16 mouse cellular contexts compared by ENCODE assay signal in the genomic region with DNA sequence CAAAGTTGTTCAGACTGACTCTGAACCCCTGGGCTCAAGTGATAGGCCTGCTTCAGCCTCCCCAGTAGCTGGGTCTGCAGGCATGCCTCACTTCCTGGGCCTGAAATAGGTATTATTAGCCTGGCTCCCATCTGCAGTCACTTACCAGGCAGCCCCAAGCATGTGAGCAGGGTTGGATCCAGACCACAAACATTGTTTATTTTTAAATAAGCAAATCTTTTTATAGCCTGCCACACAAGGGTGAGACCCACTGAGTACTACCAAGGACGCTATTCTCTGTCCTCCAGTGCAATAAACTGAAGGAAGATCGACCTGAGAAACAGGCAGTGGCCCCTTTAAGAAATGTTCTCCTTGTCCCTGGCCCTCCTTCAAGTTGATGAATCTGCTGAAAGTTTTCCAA. TPM values are rescaled to one million over a fixed set of nuclear protein-coding genes. Genes with fewer than 3 reads are reported as not detected.
DNase-seq lines count a peak whose midpoint lies in the region; ATAC-seq and TF ChIP-seq lines count a peak whose summit lies in the region.
"Had no signal": no experiment of that assay in that cellular context is flagged by ENCODE, and none has a peak within 500 bp of the region (broad histone marks: within the 10 kb centered on the region; RNA-seq: fewer than 3 reads in every experiment).

No protein-coding gene starts in this region.

- H3K4me3 ChIP-seq in heart, adult 2 months, result no peak overlapping the region
- no peak overlapping the region for H3K4me3 ChIP-seq in liver, embryonic 11.5 days (ENCODE audit: low read depth, low read length)
- no peak overlapping the region for H3K4me3 ChIP-seq in liver, postnatal 0 days (ENCODE audit: low read depth, low read length)
- no peak overlapping the region for H3K4me3 ChIP-seq in embryonic facial prominence, embryonic 15.5 days (replicated peaks)
- no peak overlapping the region for H3K4me3 ChIP-seq in forebrain, embryonic 16.5 days (replicated peaks; ENCODE audit: low read length)
- H3K4me3 ChIP-seq: forebrain, embryonic 12.5 days had no signal

- no peak for DNase-seq in heart, adult 2 months
- no peak for DNase-seq in heart, adult 9 months (ENCODE audit: low spot score in 2 of 2)
- no peak for DNase-seq in liver, embryonic 11.5 days (ENCODE audit: low spot score)
- no peak for DNase-seq in liver, postnatal 0 days
- peak; percentile 53 for DNase-seq in lung, postnatal 36 days
- DNase-seq in spleen, adult 18-20 months, result no peak
- DNase-seq: adrenal gland, adult 8-10 months; embryo, embryonic 11 days; gastrocnemius, postnatal 36 days; right cerebral cortex, postnatal 4 days; thymus, postnatal 25 days had no signal

- intact Hi-C loops in heart, adult 2 months (cut with DNase I), result no loop called here

- no peaks in the 10 kb centered on the region for H3K27me3 ChIP-seq in heart, adult 2 months (ENCODE audit: control insufficient read depth, insufficient read depth, low read length)
- no peaks in the 10 kb centered on the region for H3K27me3 ChIP-seq in liver, embryonic 11.5 days (replicated peaks; ENCODE audit: control insufficient read depth, insufficient read depth, low read length)
- H3K27me3 ChIP-seq in liver, postnatal 0 days (ENCODE audit: insufficient read depth, low read length), result no peaks in the 10 kb centered on the region
- H3K27me3 ChIP-seq in embryonic facial prominence, embryonic 15.5 days, result no peaks in the 10 kb centered on the region
- H3K27me3 ChIP-seq in forebrain, embryonic 16.5 days (replicated peaks; ENCODE audit: control insufficient read depth, insufficient read depth, low read length), result no peaks in the 10 kb centered on the region
- H3K27me3 ChIP-seq: forebrain, embryonic 12.5 days had no signal

- 32% methylated on average over 2 of the region's 2 CpGs for WGBS in heart, adult 2 months
- 61% methylated on average over 2 of the region's 2 CpGs for WGBS in liver, embryonic 11.5 days
- 44% methylated on average over 2 of the region's 2 CpGs for WGBS in liver, postnatal 0 days (ENCODE audit: insufficient replicate concordance)
- WGBS in embryonic facial prominence, embryonic 15.5 days, result 33% methylated on average over 2 of the region's 2 CpGs
- WGBS in forebrain, embryonic 16.5 days, result 75% methylated on average over 2 of the region's 2 CpGs

- TF ChIP-seq POLR2A in heart, adult 2 months (IDR thresholded peaks at IDR 0.05; ENCODE audit: insufficient read depth, low read depth, low read length), result no peak

- H3K9ac ChIP-seq in heart, adult 2 months (ENCODE audit: low read depth, low read length), result no peak overlapping the region
- no peak overlapping the region for H3K9ac ChIP-seq in liver, embryonic 11.5 days (ENCODE audit: low read depth, low read length)
- H3K9ac ChIP-seq in liver, postnatal 0 days (replicated peaks), result no peak overlapping the region
- H3K9ac ChIP-seq in embryonic facial prominence, embryonic 15.5 days, result no peak overlapping the region
- no peak overlapping the region for H3K9ac ChIP-seq in forebrain, embryonic 16.5 days (replicated peaks; ENCODE audit: low read depth, low read length)
- H3K9ac ChIP-seq: forebrain, embryonic 12.5 days; liver, embryonic 14.5 days had no signal

- H3K79me2 ChIP-seq in heart, adult 2 months (replicated peaks; ENCODE audit: control insufficient read depth, insufficient read depth, low read length), result peaks cover 1% of the 10 kb centered on the region; the same call in 1 of the 2 replicates

- peak overlapping the region; percentile 19; the same call in 1 of the 2 replicates for H3K4me2 ChIP-seq in liver, embryonic 11.5 days
- H3K4me2 ChIP-seq in liver, postnatal 0 days (ENCODE audit: low read depth, low read length), result no peak overlapping the region
- H3K4me2 ChIP-seq in embryonic facial prominence, embryonic 15.5 days (replicated peaks), result no peak overlapping the region
- no peak overlapping the region for H3K4me2 ChIP-seq in forebrain, embryonic 16.5 days (ENCODE audit: low read length)
- H3K4me2 ChIP-seq: forebrain, embryonic 12.5 days had no signal

- H3K9me3 ChIP-seq in liver, embryonic 11.5 days (ENCODE audit: control insufficient read depth, low read length), result no peaks in the 10 kb centered on the region
- no peaks in the 10 kb centered on the region for H3K9me3 ChIP-seq in liver, postnatal 0 days (ENCODE audit: low read length)
- H3K9me3 ChIP-seq in embryonic facial prominence, embryonic 15.5 days (replicated peaks), result no peaks in the 10 kb centered on the region
- H3K9me3 ChIP-seq in forebrain, embryonic 16.5 days (ENCODE audit: control insufficient read depth, low read length), result no peaks in the 10 kb centered on the region
- H3K9me3 ChIP-seq: forebrain, embryonic 12.5 days had no signal

- no peak for TF ChIP-seq EP300 in heart, adult 2 months (IDR thresholded peaks at IDR 0.05; ENCODE audit: insufficient read depth, low read depth, low read length)
- no peak for TF ChIP-seq EP300 in liver, postnatal 0 days (IDR thresholded peaks at IDR 0.05; ENCODE audit: low read depth)

- peak overlapping the region; percentile 65 for H3K27ac ChIP-seq in heart, adult 2 months
- peak overlapping the region; percentile 9; the same call in 1 of the 2 replicates for H3K27ac ChIP-seq in liver, embryonic 11.5 days (ENCODE audit: low read depth, low read length)
- no peak overlapping the region for H3K27ac ChIP-seq in liver, postnatal 0 days (ENCODE audit: low read depth)
- H3K27ac ChIP-seq in embryonic facial prominence, embryonic 15.5 days (replicated peaks), result peak overlapping the region; percentile 60
- H3K27ac ChIP-seq in forebrain, embryonic 16.5 days (ENCODE audit: low read length), result no peak overlapping the region
- H3K27ac ChIP-seq: forebrain, embryonic 12.5 days; liver, embryonic 14.5 days had no signal

- peaks cover 24% of the 10 kb centered on the region for H3K4me1 ChIP-seq in heart, adult 2 months (ENCODE audit: control insufficient read depth, insufficient read depth, low read length)
- peaks cover 44% of the 10 kb centered on the region for H3K4me1 ChIP-seq in liver, embryonic 11.5 days (replicated peaks; ENCODE audit: control insufficient read depth, insufficient read depth, low read length)
- H3K4me1 ChIP-seq in liver, postnatal 0 days (ENCODE audit: insufficient read depth), result peaks cover 15% of the 10 kb centered on the region
- peaks cover 49% of the 10 kb centered on the region for H3K4me1 ChIP-seq in embryonic facial prominence, embryonic 15.5 days
- H3K4me1 ChIP-seq in forebrain, embryonic 16.5 days (replicated peaks; ENCODE audit: control insufficient read depth, insufficient read depth, low read length), result peaks cover 9% of the 10 kb centered on the region; the same call in 1 of the 2 replicates

- no peak for ATAC-seq in liver, embryonic 11.5 days (replicated peaks; ENCODE audit: low FRiP score)
- ATAC-seq in liver, postnatal 0 days, result no peak
- ATAC-seq in embryonic facial prominence, embryonic 15.5 days (ENCODE audit: insufficient number of reproducible peaks, low FRiP score, low TSS enrichment, low read depth), result no peak
- no peak for ATAC-seq in forebrain, embryonic 16.5 days
- ATAC-seq: inflammation-experienced regulatory T-cells, adult 6 months had no signal

- H3K36me3 ChIP-seq in heart, adult 2 months (ENCODE audit: control insufficient read depth, insufficient read depth, low read length), result peaks cover 3% of the 10 kb centered on the region; the same call in 1 of the 2 replicates
- H3K36me3 ChIP-seq in liver, embryonic 11.5 days (ENCODE audit: control insufficient read depth, insufficient read depth, low read length), result no peaks in the 10 kb centered on the region
- H3K36me3 ChIP-seq in liver, postnatal 0 days (replicated peaks; ENCODE audit: insufficient read depth, low read length), result no peaks in the 10 kb centered on the region
- no peaks in the 10 kb centered on the region; the same call in 1 of the 2 replicates for H3K36me3 ChIP-seq in embryonic facial prominence, embryonic 15.5 days
- no peaks in the 10 kb centered on the region for H3K36me3 ChIP-seq in forebrain, embryonic 16.5 days (ENCODE audit: control insufficient read depth, insufficient read depth)
- H3K36me3 ChIP-seq: forebrain, embryonic 12.5 days had no signal

- no peak for TF ChIP-seq CTCF in heart, adult 2 months (IDR thresholded peaks at IDR 0.05)
- TF ChIP-seq CTCF in liver, postnatal 0 days (IDR thresholded peaks at IDR 0.05; ENCODE audit: low read depth), result no peak

RNA-seq across cellular contexts. Expression of gene Fnbp1, which starts 17.1 kb away (rescaled TPM):
- total RNA-seq in heart, adult 2 months (2021), result 10 to 100 TPM; 49.0 to 53.6 TPM
- polyA plus RNA-seq in heart, adult 2 months (2012; rRNA removed), result 40.3 and 46.1 TPM in 2 replicates
- polyA plus RNA-seq in liver, embryonic 11.5 days (2014; fragmentation: Nextera tagmentation; extraction: Ambion mirVana), result 19.3 and 20.6 TPM in 2 replicates
- 4.1 and 4.5 TPM in 2 replicates for polyA plus RNA-seq in liver, postnatal 0 days (2015; fragmentation: Nextera tagmentation; extraction: Ambion mirVana)
- polyA plus RNA-seq in embryonic facial prominence, embryonic 15.5 days (2015; fragmentation: Nextera tagmentation; extraction: Ambion mirVana), result 27.9 and 30.5 TPM in 2 replicates
- 19.7 and 23.2 TPM in 2 replicates for polyA plus RNA-seq in forebrain, embryonic 16.5 days (2015; fragmentation: Nextera tagmentation; extraction: Ambion mirVana)

RNA-seq across cellular contexts. Expression of gene Gpr107, which starts 27.4 kb away (rescaled TPM):
- total RNA-seq in heart, adult 2 months (2021), result 10 to 100 TPM; 29.0 to 30.9 TPM
- polyA plus RNA-seq in heart, adult 2 months (2012; rRNA removed), result 16.0 and 32.3 TPM in 2 replicates
- 17.3 and 21.5 TPM in 2 replicates for polyA plus RNA-seq in liver, embryonic 11.5 days (2014; fragmentation: Nextera tagmentation; extraction: Ambion mirVana)
- polyA plus RNA-seq in liver, postnatal 0 days (2015; fragmentation: Nextera tagmentation; extraction: Ambion mirVana), result 9.2 and 9.8 TPM in 2 replicates
- 35.5 and 40.6 TPM in 2 replicates for polyA plus RNA-seq in embryonic facial prominence, embryonic 15.5 days (2015; fragmentation: Nextera tagmentation; extraction: Ambion mirVana)
- polyA plus RNA-seq in forebrain, embryonic 16.5 days (2015; fragmentation: Nextera tagmentation; extraction: Ambion mirVana), result 39.5 and 42.2 TPM in 2 replicates

Comparison
In these comparisons a context has a peak if more than half of its experiments do, and no peak if none do; other contexts are left out.
1. H3K27ac ChIP-seq: peak in heart, adult 2 months (single experiment), liver, embryonic 11.5 days (single experiment) and embryonic facial prominence, embryonic 15.5 days (single experiment); none in liver, postnatal 0 days (single experiment) and forebrain, embryonic 16.5 days (single experiment).